Mouse (Mus musculus): Measurements from ENCODE around the gene Traf3.

DNA sequence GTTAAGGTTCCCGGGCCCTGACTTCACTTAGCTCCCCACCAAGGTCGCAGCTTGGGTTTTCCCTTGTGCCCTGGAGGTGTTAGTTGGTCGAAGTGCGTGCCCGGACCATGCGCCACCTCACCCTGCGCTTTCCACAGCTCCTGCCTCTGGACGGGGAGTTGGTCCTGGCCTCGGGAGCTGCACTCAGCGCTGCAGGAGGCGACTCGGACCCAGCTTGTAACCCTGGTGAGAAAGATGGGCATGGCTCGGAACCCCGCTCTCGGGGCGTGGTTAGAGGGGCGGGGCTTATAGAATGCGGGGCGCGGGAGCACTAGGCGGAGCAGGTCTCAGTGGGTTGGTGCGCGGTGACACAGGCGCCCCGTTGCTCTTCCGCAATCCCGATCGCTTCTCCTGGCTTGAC lies 107.8 kb downstream of the Traf3 start:
- TF ChIP-seq CTCF (IDR thresholded peaks at IDR 0.05; ENCODE audit: insufficient read depth, low read depth, low read length) (no peak), POLR2A (IDR thresholded peaks at IDR 0.05; ENCODE audit: insufficient read depth, low read depth, low read length) (no peak)

Measured in olfactory bulb, adult 2 months (tissue).